Mouse (Mus musculus): ENCODE data around the gene Polr2l. TPM values are rescaled to one million over a fixed set of nuclear protein-coding genes. Genes with fewer than 3 reads are reported as not detected.

Polr2l gene
- polyA plus RNA-seq, 1 experiment: 12.1 TPM

DNA sequence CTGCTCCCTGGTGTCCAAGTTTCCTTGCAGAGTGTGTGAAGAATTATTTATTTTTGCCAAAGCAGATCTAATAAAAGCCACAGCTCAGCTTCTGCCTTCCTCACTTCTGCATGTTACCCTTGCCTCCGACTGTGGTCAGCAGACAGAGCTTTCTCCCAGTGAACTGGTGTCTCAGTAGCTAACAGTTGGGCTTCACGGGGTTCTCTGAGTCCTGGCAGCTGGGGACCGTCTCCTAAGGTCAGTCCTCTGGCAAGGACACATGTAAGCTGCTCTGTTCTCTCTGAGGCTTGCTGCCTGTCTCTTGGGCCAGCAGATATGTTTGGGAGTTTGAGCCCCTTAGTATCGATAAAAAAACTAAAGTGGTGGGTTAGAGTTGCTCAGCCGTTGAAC lies 14.9 kb downstream of the Polr2l start:
- TF ChIP-seq CTCF (IDR thresholded peaks at IDR 0.05; ENCODE audit: low read depth, low read length) (no peak), POLR2A (IDR thresholded peaks at IDR 0.05; ENCODE audit: insufficient read depth, low read length) (no peak), EP300 (IDR thresholded peaks at IDR 0.05; ENCODE audit: insufficient read depth, low read depth, low read length) (no peak)
- H3K4me1 ChIP-seq (ENCODE audit: control insufficient read depth, insufficient read depth, low read length): no peaks in the 10 kb centered on the region
- no peak overlapping the region for H3K9ac ChIP-seq (ENCODE audit: low read depth, poor library complexity, severe bottlenecking)
- no peak overlapping the region for H3K4me3 ChIP-seq (ENCODE audit: low read depth, low read length)
- no peak overlapping the region for H3K27ac ChIP-seq (ENCODE audit: insufficient read depth, low read length)
- H3K9me3 ChIP-seq (replicated peaks; ENCODE audit: control insufficient read depth, insufficient read depth, low read length, poor library complexity, severe bottlenecking): no peaks in the 10 kb centered on the region
- no peaks in the 10 kb centered on the region for H3K36me3 ChIP-seq (ENCODE audit: control insufficient read depth, insufficient read depth, low read length, poor library complexity, severe bottlenecking)
- no peaks in the 10 kb centered on the region for H3K27me3 ChIP-seq (ENCODE audit: control insufficient read depth, insufficient read depth, low read length, poor library complexity, severe bottlenecking)

- Histone ChIP-seq H3K4me1 (ENCODE audit: control insufficient read depth, insufficient read depth, low read length) (no peaks in the 10 kb centered on the region), H3K27me3 (ENCODE audit: control insufficient read depth, insufficient read depth, low read length, poor library complexity, severe bottlenecking) (no peaks in the 10 kb centered on the region), H3K36me3 (ENCODE audit: control insufficient read depth, insufficient read depth, low read length, poor library complexity, severe bottlenecking) (no peaks in the 10 kb centered on the region), H3K9ac (ENCODE audit: low read depth, poor library complexity, severe bottlenecking) (no peak overlapping the region), H3K4me3 (ENCODE audit: low read depth, low read length) (peak overlapping the region; percentile 9), H3K27ac (ENCODE audit: insufficient read depth, low read length) (no peak overlapping the region), H3K9me3 (replicated peaks; ENCODE audit: control insufficient read depth, insufficient read depth, low read length, poor library complexity, severe bottlenecking) (no peaks in the 10 kb centered on the region)
- TF ChIP-seq POLR2A (IDR thresholded peaks at IDR 0.05; ENCODE audit: insufficient read depth, low read length) (no peak), CTCF (IDR thresholded peaks at IDR 0.05; ENCODE audit: low read depth, low read length) (no peak), EP300 (IDR thresholded peaks at IDR 0.05; ENCODE audit: insufficient read depth, low read depth, low read length) (no peak)
Observed at GRCm38 (mm10) chr7:141459301-141459711, 15.6 kb downstream of the Polr2l start.

GRCm38 (mm10) chr7:141458661-141459060 lies 16.3 kb downstream of the Polr2l start:
- Histone ChIP-seq H3K36me3 (ENCODE audit: control insufficient read depth, insufficient read depth, low read length, poor library complexity, severe bottlenecking) (no peaks in the 10 kb centered on the region), H3K4me1 (ENCODE audit: control insufficient read depth, insufficient read depth, low read length) (no peaks in the 10 kb centered on the region), H3K9ac (ENCODE audit: low read depth, poor library complexity, severe bottlenecking) (no peak overlapping the region), H3K27ac (ENCODE audit: insufficient read depth, low read length) (no peak overlapping the region), H3K27me3 (ENCODE audit: control insufficient read depth, insufficient read depth, low read length, poor library complexity, severe bottlenecking) (no peaks in the 10 kb centered on the region), H3K9me3 (replicated peaks; ENCODE audit: control insufficient read depth, insufficient read depth, low read length, poor library complexity, severe bottlenecking) (no peaks in the 10 kb centered on the region), H3K4me3 (ENCODE audit: low read depth, low read length) (no peak overlapping the region)
- TF ChIP-seq EP300 (IDR thresholded peaks at IDR 0.05; ENCODE audit: insufficient read depth, low read depth, low read length) (no peak), POLR2A (IDR thresholded peaks at IDR 0.05; ENCODE audit: insufficient read depth, low read length) (no peak), CTCF (IDR thresholded peaks at IDR 0.05; ENCODE audit: low read depth, low read length) (no peak)

GRCm38 (mm10) chr7:141457986-141458660 lies 16.8 kb downstream of the Polr2l start:
- Histone ChIP-seq H3K27ac (ENCODE audit: insufficient read depth, low read length) (no peak overlapping the region), H3K9ac (ENCODE audit: low read depth, poor library complexity, severe bottlenecking) (no peak overlapping the region), H3K4me3 (ENCODE audit: low read depth, low read length) (no peak overlapping the region), H3K36me3 (ENCODE audit: control insufficient read depth, insufficient read depth, low read length, poor library complexity, severe bottlenecking) (no peaks in the 10 kb centered on the region), H3K4me1 (ENCODE audit: control insufficient read depth, insufficient read depth, low read length) (no peaks in the 10 kb centered on the region), H3K27me3 (ENCODE audit: control insufficient read depth, insufficient read depth, low read length, poor library complexity, severe bottlenecking) (no peaks in the 10 kb centered on the region), H3K9me3 (replicated peaks; ENCODE audit: control insufficient read depth, insufficient read depth, low read length, poor library complexity, severe bottlenecking) (no peaks in the 10 kb centered on the region)
- TF ChIP-seq CTCF (IDR thresholded peaks at IDR 0.05; ENCODE audit: low read depth, low read length): peak; percentile 70
- no peak for TF ChIP-seq POLR2A (IDR thresholded peaks at IDR 0.05; ENCODE audit: insufficient read depth, low read length)
- TF ChIP-seq EP300 (IDR thresholded peaks at IDR 0.05; ENCODE audit: insufficient read depth, low read depth, low read length): no peak

DNA sequence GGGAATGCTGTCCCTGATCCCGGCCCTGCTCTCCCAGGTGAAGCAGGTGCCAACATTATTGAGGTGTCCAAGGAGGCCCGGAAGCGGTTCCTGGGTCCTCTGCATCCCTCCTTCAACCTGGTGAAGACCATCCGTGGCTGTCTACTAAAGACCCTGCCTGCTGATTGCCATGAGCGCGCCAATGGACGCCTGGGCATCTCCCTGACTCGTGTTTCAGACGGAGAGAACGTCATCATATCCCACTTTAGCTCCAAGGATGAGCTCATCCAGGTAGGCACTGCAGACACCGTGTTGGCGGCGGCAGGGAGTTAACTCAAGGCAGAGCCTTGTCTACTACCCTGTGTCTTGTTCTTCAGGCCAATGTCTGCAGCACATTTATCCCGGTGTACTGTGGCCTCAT lies 17.7 kb downstream of the Polr2l start:
- Histone ChIP-seq H3K27me3 (ENCODE audit: control insufficient read depth, insufficient read depth, low read length, poor library complexity, severe bottlenecking) (no peaks in the 10 kb centered on the region), H3K27ac (ENCODE audit: insufficient read depth, low read length) (no peak overlapping the region), H3K9me3 (replicated peaks; ENCODE audit: control insufficient read depth, insufficient read depth, low read length, poor library complexity, severe bottlenecking) (no peaks in the 10 kb centered on the region), H3K4me1 (ENCODE audit: control insufficient read depth, insufficient read depth, low read length) (no peaks in the 10 kb centered on the region), H3K9ac (ENCODE audit: low read depth, poor library complexity, severe bottlenecking) (no peak overlapping the region), H3K4me3 (ENCODE audit: low read depth, low read length) (no peak overlapping the region), H3K36me3 (ENCODE audit: control insufficient read depth, insufficient read depth, low read length, poor library complexity, severe bottlenecking) (no peaks in the 10 kb centered on the region)
- TF ChIP-seq EP300 (IDR thresholded peaks at IDR 0.05; ENCODE audit: insufficient read depth, low read depth, low read length) (no peak), POLR2A (IDR thresholded peaks at IDR 0.05; ENCODE audit: insufficient read depth, low read length) (no peak), CTCF (IDR thresholded peaks at IDR 0.05; ENCODE audit: low read depth, low read length) (no peak)

DNA sequence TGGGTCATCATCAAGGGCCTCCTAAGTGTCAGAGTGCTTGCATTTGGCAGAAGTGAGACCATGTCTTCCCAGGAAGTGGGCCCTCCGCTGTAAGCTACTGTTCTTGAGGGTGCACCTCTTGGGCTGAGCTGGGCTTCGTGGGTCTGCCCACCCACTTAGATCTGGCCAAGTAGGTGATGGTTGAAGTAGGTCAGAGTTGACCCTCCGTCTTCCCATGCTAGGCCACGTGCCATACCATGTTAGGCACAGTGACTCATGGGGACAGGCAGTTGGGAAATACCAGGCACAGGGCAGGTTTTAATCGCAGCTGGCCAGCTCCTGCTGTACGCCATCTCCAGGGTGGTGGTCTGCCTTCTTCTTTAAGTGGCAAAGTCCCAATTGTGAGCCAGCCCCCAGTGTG lies 18.2 kb downstream of the Polr2l start:
- H3K27me3 ChIP-seq (ENCODE audit: control insufficient read depth, insufficient read depth, low read length, poor library complexity, severe bottlenecking): no peaks in the 10 kb centered on the region
- no peak overlapping the region for H3K4me3 ChIP-seq (ENCODE audit: low read depth, low read length)
- H3K4me1 ChIP-seq (ENCODE audit: control insufficient read depth, insufficient read depth, low read length): no peaks in the 10 kb centered on the region
- H3K9me3 ChIP-seq (replicated peaks; ENCODE audit: control insufficient read depth, insufficient read depth, low read length, poor library complexity, severe bottlenecking): no peaks in the 10 kb centered on the region
- peaks cover 3% of the 10 kb centered on the region; the same call in 1 of the 2 replicates for H3K36me3 ChIP-seq (ENCODE audit: control insufficient read depth, insufficient read depth, low read length, poor library complexity, severe bottlenecking)
- TF ChIP-seq CTCF (IDR thresholded peaks at IDR 0.05; ENCODE audit: low read depth, low read length) (no peak), EP300 (IDR thresholded peaks at IDR 0.05; ENCODE audit: insufficient read depth, low read depth, low read length) (no peak), POLR2A (IDR thresholded peaks at IDR 0.05; ENCODE audit: insufficient read depth, low read length) (no peak)
- no peak overlapping the region for H3K9ac ChIP-seq (ENCODE audit: low read depth, poor library complexity, severe bottlenecking)
- H3K27ac ChIP-seq (ENCODE audit: insufficient read depth, low read length): no peak overlapping the region

All from ES-Bruce4 (cell line).